Mouse (Mus musculus): ENCODE measurements around the gene En1. TPM values are rescaled to one million over a fixed set of nuclear protein-coding genes. Genes with fewer than 3 reads are reported as not detected.

The En1 gene
- polyA plus RNA-seq, 1 experiment from 2014 or later: 2.7 TPM

- Histone ChIP-seq H3K4me1 (replicated peaks; ENCODE audit: control insufficient read depth, insufficient read depth, low read length) (no peaks in the 10 kb centered on the region), H3K9ac (no peak overlapping the region), H3K9me3 (ENCODE audit: control insufficient read depth, low read length) (no peaks in the 10 kb centered on the region), H3K4me3 (replicated peaks; ENCODE audit: low read length) (no peak overlapping the region), H3K27ac (no peak overlapping the region), H3K27me3 (ENCODE audit: control insufficient read depth, insufficient read depth, low read length) (peaks cover 97% of the 10 kb centered on the region), H3K4me2 (replicated peaks) (peak overlapping the region; percentile 19; the same call in 1 of the 2 replicates), H3K36me3 (replicated peaks; ENCODE audit: control insufficient read depth, insufficient read depth) (no peaks in the 10 kb centered on the region)
- DNase-seq (ENCODE audit: low spot score) (no peak), ATAC-seq (ENCODE audit: low FRiP score) (0 out of 2 replicates have a peak, but pooled peaks have one; percentile 24)
- WGBS: 4% methylated on average over 30 of the region's 30 CpGs
These were observed 12.3 kb downstream of the En1 start for GRCm38 (mm10) chr1:120614307-120615100.

- H3K27me3 ChIP-seq (ENCODE audit: control insufficient read depth, insufficient read depth, low read length): peaks cover 97% of the 10 kb centered on the region
- H3K4me3 ChIP-seq (replicated peaks; ENCODE audit: low read length): no peak overlapping the region
- 4% methylated on average over 4 of the region's 4 CpGs for WGBS
- no peak overlapping the region for H3K27ac ChIP-seq
- H3K4me1 ChIP-seq (replicated peaks; ENCODE audit: control insufficient read depth, insufficient read depth, low read length): no peaks in the 10 kb centered on the region
- DNase-seq (ENCODE audit: low spot score): no peak
- no peak for ATAC-seq (ENCODE audit: low FRiP score)
- no peak overlapping the region for H3K4me2 ChIP-seq (replicated peaks)
- H3K9ac ChIP-seq: no peak overlapping the region
- no peaks in the 10 kb centered on the region for H3K36me3 ChIP-seq (replicated peaks; ENCODE audit: control insufficient read depth, insufficient read depth)
- no peaks in the 10 kb centered on the region for H3K9me3 ChIP-seq (ENCODE audit: control insufficient read depth, low read length)
These were observed 13.3 kb downstream of the En1 start for GRCm38 (mm10) chr1:120615521-120615920.

- no peaks in the 10 kb centered on the region for H3K36me3 ChIP-seq (replicated peaks; ENCODE audit: control insufficient read depth, insufficient read depth)
- no peak overlapping the region for H3K27ac ChIP-seq
- no peak overlapping the region for H3K4me2 ChIP-seq (replicated peaks)
- no peaks in the 10 kb centered on the region for H3K9me3 ChIP-seq (ENCODE audit: control insufficient read depth, low read length)
- 4% methylated on average over 9 of the region's 9 CpGs for WGBS
- H3K4me3 ChIP-seq (replicated peaks; ENCODE audit: low read length): no peak overlapping the region
- no peak overlapping the region for H3K9ac ChIP-seq
- H3K27me3 ChIP-seq (ENCODE audit: control insufficient read depth, insufficient read depth, low read length): peaks cover 93% of the 10 kb centered on the region
- H3K4me1 ChIP-seq (replicated peaks; ENCODE audit: control insufficient read depth, insufficient read depth, low read length): no peaks in the 10 kb centered on the region
- ATAC-seq (ENCODE audit: low FRiP score) (no peak), DNase-seq (ENCODE audit: low spot score) (no peak)
These were observed 13.7 kb downstream of the En1 start for GRCm38 (mm10) chr1:120615927-120616326.

GRCm38 (mm10) chr1:120621383-120621782 lies 19.2 kb downstream of the En1 start:
- H3K27ac ChIP-seq: no peak overlapping the region
- no peaks in the 10 kb centered on the region for H3K36me3 ChIP-seq (replicated peaks; ENCODE audit: control insufficient read depth, insufficient read depth)
- H3K9ac ChIP-seq: no peak overlapping the region
- H3K9me3 ChIP-seq (ENCODE audit: control insufficient read depth, low read length): no peaks in the 10 kb centered on the region
- peaks cover 65% of the 10 kb centered on the region for H3K27me3 ChIP-seq (ENCODE audit: control insufficient read depth, insufficient read depth, low read length)
- WGBS: 8% methylated on average over 5 of the region's 5 CpGs
- H3K4me1 ChIP-seq (replicated peaks; ENCODE audit: control insufficient read depth, insufficient read depth, low read length): no peaks in the 10 kb centered on the region
- peak; percentile 62; the same call in 1 of the 2 replicates for ATAC-seq (ENCODE audit: low FRiP score)
- no peak for DNase-seq (ENCODE audit: low spot score)
- no peak overlapping the region for H3K4me3 ChIP-seq (replicated peaks; ENCODE audit: low read length)
- H3K4me2 ChIP-seq (replicated peaks): no peak overlapping the region

GRCm38 (mm10) chr1:120626930-120627621 lies 24.9 kb downstream of the En1 start:
- H3K9ac ChIP-seq: no peak overlapping the region
- ATAC-seq (ENCODE audit: low FRiP score) (peak; percentile 71; the same call in 1 of the 2 replicates), DNase-seq (ENCODE audit: low spot score) (no peak)
- H3K27me3 ChIP-seq (ENCODE audit: control insufficient read depth, insufficient read depth, low read length): peaks cover 25% of the 10 kb centered on the region
- no peaks in the 10 kb centered on the region for H3K4me1 ChIP-seq (replicated peaks; ENCODE audit: control insufficient read depth, insufficient read depth, low read length)
- H3K4me2 ChIP-seq (replicated peaks): no peak overlapping the region
- no peaks in the 10 kb centered on the region for H3K36me3 ChIP-seq (replicated peaks; ENCODE audit: control insufficient read depth, insufficient read depth)
- no peak overlapping the region for H3K4me3 ChIP-seq (replicated peaks; ENCODE audit: low read length)
- no peaks in the 10 kb centered on the region for H3K9me3 ChIP-seq (ENCODE audit: control insufficient read depth, low read length)
- no peak overlapping the region for H3K27ac ChIP-seq
- 39% methylated on average over 11 of the region's 11 CpGs for WGBS

- Histone ChIP-seq H3K4me1 (replicated peaks; ENCODE audit: control insufficient read depth, insufficient read depth, low read length) (no peaks in the 10 kb centered on the region), H3K4me3 (replicated peaks; ENCODE audit: low read length) (no peak overlapping the region), H3K9me3 (ENCODE audit: control insufficient read depth, low read length) (no peaks in the 10 kb centered on the region), H3K36me3 (replicated peaks; ENCODE audit: control insufficient read depth, insufficient read depth) (no peaks in the 10 kb centered on the region), H3K27me3 (ENCODE audit: control insufficient read depth, insufficient read depth, low read length) (peaks cover 22% of the 10 kb centered on the region), H3K9ac (no peak overlapping the region), H3K4me2 (replicated peaks) (no peak overlapping the region), H3K27ac (no peak overlapping the region)
- DNase-seq (ENCODE audit: low spot score): no peak
- WGBS: 72% methylated on average over 4 of the region's 4 CpGs
- no peak for ATAC-seq (ENCODE audit: low FRiP score)
These were observed 25.4 kb downstream of the En1 start for GRCm38 (mm10) chr1:120627622-120628001.

- H3K4me1 ChIP-seq (replicated peaks; ENCODE audit: control insufficient read depth, insufficient read depth, low read length): no peaks in the 10 kb centered on the region
- no peak for DNase-seq (ENCODE audit: low spot score)
- no peak overlapping the region for H3K4me3 ChIP-seq (replicated peaks; ENCODE audit: low read length)
- 60% methylated on average over 9 of the region's 9 CpGs for WGBS
- no peak overlapping the region for H3K9ac ChIP-seq
- no peak for ATAC-seq (ENCODE audit: low FRiP score)
- no peak overlapping the region for H3K4me2 ChIP-seq (replicated peaks)
- H3K27ac ChIP-seq: no peak overlapping the region
- H3K36me3 ChIP-seq (replicated peaks; ENCODE audit: control insufficient read depth, insufficient read depth): no peaks in the 10 kb centered on the region
- peaks cover 15% of the 10 kb centered on the region for H3K27me3 ChIP-seq (ENCODE audit: control insufficient read depth, insufficient read depth, low read length)
- H3K9me3 ChIP-seq (ENCODE audit: control insufficient read depth, low read length): no peaks in the 10 kb centered on the region
These were observed 26.6 kb downstream of the En1 start for GRCm38 (mm10) chr1:120628821-120629220.

- no peaks in the 10 kb centered on the region for H3K27me3 ChIP-seq (ENCODE audit: control insufficient read depth, insufficient read depth, low read length)
- H3K4me1 ChIP-seq (replicated peaks; ENCODE audit: control insufficient read depth, insufficient read depth, low read length): peaks cover 12% of the 10 kb centered on the region
- ATAC-seq (ENCODE audit: low FRiP score) (peak; percentile 51; the same call in 1 of the 2 replicates), DNase-seq (ENCODE audit: low spot score) (no peak)
- 0 out of 2 replicates have a peak overlapping the region, but pooled peaks have one; percentile 4 for H3K4me3 ChIP-seq (replicated peaks; ENCODE audit: low read length)
- H3K36me3 ChIP-seq (replicated peaks; ENCODE audit: control insufficient read depth, insufficient read depth): no peaks in the 10 kb centered on the region
- WGBS: 11% methylated on average over 10 of the region's 10 CpGs
- peak overlapping the region; percentile 77 for H3K27ac ChIP-seq
- H3K4me2 ChIP-seq (replicated peaks): peak overlapping the region; percentile 37
- H3K9ac ChIP-seq: peak overlapping the region; percentile 39
- no peaks in the 10 kb centered on the region for H3K9me3 ChIP-seq (ENCODE audit: control insufficient read depth, low read length)
These were observed 41.2 kb downstream of the En1 start for GRCm38 (mm10) chr1:120643380-120643779.
